Mouse (Mus musculus): ENCODE data around the gene Gm20388. TPM values are rescaled to one million over a fixed set of nuclear protein-coding genes. Genes with fewer than 3 reads are reported as not detected.
"Not testable (repeated sequence)": the region's sequence is repeated elsewhere in the genome, so short reads cannot be mapped to it uniquely, and the experiment has no call there.

Gm20388 gene
- polyA plus RNA-seq, 1 experiment from 2014 or later: 5.5 TPM

DNA sequence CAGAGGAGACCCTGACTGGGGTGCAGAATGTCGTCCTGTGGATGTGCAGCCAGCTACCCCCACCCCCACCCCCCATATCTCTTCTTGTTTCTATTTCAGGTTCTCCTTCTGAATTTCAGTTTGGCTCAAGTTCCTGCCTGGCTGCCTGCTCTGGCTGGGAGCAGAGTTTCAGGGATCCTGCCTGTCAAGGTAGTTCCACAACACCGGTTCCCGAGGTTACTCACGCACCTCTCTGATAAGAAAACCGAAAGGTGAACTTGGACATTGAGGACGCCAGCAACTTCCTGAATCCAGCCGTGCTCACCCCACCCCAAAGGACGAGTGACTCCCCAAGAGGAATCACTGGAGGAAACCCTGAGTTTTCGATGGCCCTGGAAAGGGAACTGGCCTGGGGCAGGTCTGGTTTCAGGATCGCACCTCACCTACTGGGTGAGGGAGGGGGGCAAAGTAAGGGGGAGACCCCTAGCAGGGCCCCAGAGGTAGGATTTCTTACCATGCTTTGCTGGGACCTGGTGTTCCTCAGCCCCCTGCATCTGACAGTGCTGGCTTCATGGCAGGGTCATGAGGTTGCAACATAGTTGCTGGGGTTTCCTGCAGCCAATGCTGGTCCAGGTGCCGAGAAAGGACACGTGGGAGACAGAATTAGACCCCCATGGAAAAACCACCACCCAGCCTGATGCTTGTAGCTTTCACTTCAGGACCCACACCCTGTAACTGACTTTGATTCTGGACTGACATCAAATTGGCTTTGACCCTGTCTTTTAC is 858.0 kb downstream of the Gm20388 start:
- Histone ChIP-seq H3K27me3 (ENCODE audit: poor library complexity, severe bottlenecking) (peaks cover 12% of the 10 kb centered on the region), H3K4me1 (0 out of 2 replicates have a peak, but pooled peaks cover 17% of the 10 kb centered on the region), H3K4me3 (no peak overlapping the region), H3K9me3 (no peaks in the 10 kb centered on the region), H3K36me3 (replicated peaks) (no peaks in the 10 kb centered on the region), H3K27ac (no peak overlapping the region)
- 83% methylated on average over 12 of the region's 12 CpGs for WGBS
- no peak for DNase-seq (ENCODE audit: extremely low spot score, low spot score)

DNA sequence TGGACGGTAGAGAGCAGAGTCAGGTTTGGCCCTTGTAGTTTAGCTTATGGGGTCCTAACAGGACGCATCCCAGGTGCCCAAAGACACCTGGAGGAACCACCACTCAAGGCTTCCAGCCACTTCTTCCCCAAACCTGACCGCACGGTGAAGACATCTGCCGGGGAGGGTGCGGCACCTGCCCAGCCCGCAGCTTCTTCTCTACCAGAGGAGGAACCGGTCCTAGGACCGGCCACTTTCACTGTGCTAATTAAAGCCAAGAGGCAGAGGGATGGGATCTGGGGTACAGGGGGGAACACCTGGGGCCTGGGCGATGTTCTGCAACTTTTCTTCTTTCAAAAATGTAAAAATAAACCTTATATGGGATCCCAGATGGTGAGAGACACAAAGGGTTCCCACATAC is 866.5 kb downstream of the Gm20388 start:
- DNase-seq (ENCODE audit: extremely low spot score, low spot score): no peak
- Histone ChIP-seq H3K4me3 (no peak overlapping the region), H3K27ac (no peak overlapping the region), H3K9me3 (no peaks in the 10 kb centered on the region), H3K36me3 (replicated peaks) (no peaks in the 10 kb centered on the region), H3K4me1 (0 out of 2 replicates have a peak, but pooled peaks cover 4% of the 10 kb centered on the region), H3K27me3 (ENCODE audit: poor library complexity, severe bottlenecking) (peaks cover 7% of the 10 kb centered on the region; the same call in 1 of the 2 replicates)
- 94% methylated on average over 10 of the region's 10 CpGs for WGBS

DNA sequence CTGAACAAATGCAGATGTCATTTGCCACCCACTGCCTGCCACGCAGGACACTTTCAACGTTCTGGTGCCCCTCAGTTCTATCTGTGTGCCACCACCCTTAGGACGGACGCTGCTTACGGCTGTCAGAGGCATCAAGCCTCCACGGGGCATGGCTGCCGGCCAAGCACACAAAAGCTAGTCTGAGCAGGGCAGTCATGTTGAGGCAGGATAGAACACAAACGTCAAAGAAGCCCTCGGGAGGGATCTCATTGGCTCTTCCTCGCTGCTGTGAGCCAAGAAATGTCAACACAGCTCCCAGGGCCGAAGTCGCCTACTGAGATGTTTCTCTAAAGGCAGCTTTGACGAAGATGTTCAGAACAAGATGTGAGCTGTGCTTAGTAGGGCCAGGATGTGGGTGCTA is 867.1 kb downstream of the Gm20388 start:
- Histone ChIP-seq H3K36me3 (replicated peaks) (no peaks in the 10 kb centered on the region), H3K4me1 (0 out of 2 replicates have a peak, but pooled peaks cover 4% of the 10 kb centered on the region), H3K27ac (no peak overlapping the region), H3K27me3 (ENCODE audit: poor library complexity, severe bottlenecking) (peaks cover 7% of the 10 kb centered on the region; the same call in 1 of the 2 replicates), H3K4me3 (no peak overlapping the region), H3K9me3 (no peaks in the 10 kb centered on the region)
- WGBS: 65% methylated on average over 13 of the region's 13 CpGs
- no peak for DNase-seq (ENCODE audit: extremely low spot score, low spot score)

DNA sequence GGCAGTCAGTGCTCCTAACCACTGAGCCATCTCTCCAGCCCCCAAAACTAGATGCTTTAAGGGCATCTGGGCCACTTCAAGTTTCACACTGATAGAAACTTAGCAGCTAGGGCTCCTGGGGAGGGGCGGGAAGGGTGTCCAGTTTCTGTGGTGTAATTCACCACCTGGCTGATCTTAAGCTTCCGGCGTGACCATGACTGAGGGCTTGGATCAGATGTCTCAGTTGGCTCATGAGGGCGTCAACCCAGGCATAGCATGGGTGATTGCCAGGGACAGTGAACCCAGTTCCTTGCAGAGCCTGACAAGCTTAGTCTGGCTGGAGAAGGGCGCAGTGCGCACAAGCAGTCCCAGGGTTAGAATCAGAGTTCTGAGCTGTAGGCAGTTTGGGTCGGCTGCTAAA is 868.5 kb downstream of the Gm20388 start:
- no peak overlapping the region for H3K4me3 ChIP-seq
- 97% methylated on average over 7 of the region's 7 CpGs for WGBS
- no peaks in the 10 kb centered on the region for H3K9me3 ChIP-seq
- DNase-seq (ENCODE audit: extremely low spot score, low spot score): no peak
- H3K36me3 ChIP-seq (replicated peaks): no peaks in the 10 kb centered on the region
- H3K27me3 ChIP-seq (ENCODE audit: poor library complexity, severe bottlenecking): peaks cover 7% of the 10 kb centered on the region; the same call in 1 of the 2 replicates
- no peak overlapping the region for H3K27ac ChIP-seq
- 0 out of 2 replicates have a peak, but pooled peaks cover 4% of the 10 kb centered on the region for H3K4me1 ChIP-seq

DNA sequence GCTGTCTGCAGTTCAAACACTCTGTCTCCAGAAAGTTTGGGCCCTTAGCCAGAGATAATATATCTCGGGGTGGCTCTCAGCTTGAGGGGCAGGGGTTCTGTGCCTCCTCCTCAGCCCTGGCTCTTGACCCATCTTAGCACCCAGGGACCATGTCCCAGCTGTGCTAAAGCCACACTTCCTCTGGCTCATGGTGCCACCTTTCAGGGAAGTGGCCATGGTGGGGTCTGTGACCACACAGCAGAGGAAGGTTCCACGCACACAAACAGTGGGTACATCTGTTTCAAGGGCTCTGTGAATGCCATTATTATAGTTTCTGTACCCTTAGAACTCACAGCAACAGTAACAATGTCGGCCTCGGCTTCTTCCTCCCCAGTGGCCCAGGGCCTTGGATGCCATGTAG is 873.1 kb downstream of the Gm20388 start:
- H3K36me3 ChIP-seq (replicated peaks): no peaks in the 10 kb centered on the region
- no peak for DNase-seq (ENCODE audit: extremely low spot score, low spot score)
- H3K4me1 ChIP-seq: no peaks in the 10 kb centered on the region
- no peak overlapping the region for H3K4me3 ChIP-seq
- H3K9me3 ChIP-seq: no peaks in the 10 kb centered on the region
- H3K27ac ChIP-seq: no peak overlapping the region
- H3K27me3 ChIP-seq (ENCODE audit: poor library complexity, severe bottlenecking): no peaks in the 10 kb centered on the region
- 92% methylated on average over 4 of the region's 4 CpGs for WGBS

DNA sequence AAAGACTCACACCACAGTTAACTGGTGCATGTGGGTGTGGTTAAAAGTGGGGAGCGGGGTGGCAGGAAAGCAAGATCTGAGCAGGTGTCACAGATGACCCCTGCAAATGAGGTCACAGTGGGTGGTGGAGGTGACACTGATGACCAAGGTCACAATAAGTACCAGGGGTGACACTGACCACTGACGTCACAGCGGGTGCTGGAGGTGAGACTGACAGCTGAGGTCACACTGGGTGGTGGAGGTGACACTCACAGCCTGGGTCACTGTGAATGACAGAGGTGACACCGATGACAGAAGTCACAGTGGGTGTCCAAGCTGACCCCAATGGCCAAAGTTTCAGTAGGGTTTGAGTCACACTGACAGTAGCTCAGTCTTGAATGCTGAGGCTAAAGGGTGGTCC is 876.1 kb downstream of the Gm20388 start:
- Histone ChIP-seq H3K4me3 (no peak overlapping the region), H3K27me3 (ENCODE audit: poor library complexity, severe bottlenecking) (no peaks in the 10 kb centered on the region), H3K27ac (no peak overlapping the region), H3K4me1 (no peaks in the 10 kb centered on the region), H3K9me3 (no peaks in the 10 kb centered on the region), H3K36me3 (replicated peaks) (no peaks in the 10 kb centered on the region)
- DNase-seq (ENCODE audit: extremely low spot score, low spot score): no peak
- 88% methylated on average over 4 of the region's 4 CpGs for WGBS

DNA sequence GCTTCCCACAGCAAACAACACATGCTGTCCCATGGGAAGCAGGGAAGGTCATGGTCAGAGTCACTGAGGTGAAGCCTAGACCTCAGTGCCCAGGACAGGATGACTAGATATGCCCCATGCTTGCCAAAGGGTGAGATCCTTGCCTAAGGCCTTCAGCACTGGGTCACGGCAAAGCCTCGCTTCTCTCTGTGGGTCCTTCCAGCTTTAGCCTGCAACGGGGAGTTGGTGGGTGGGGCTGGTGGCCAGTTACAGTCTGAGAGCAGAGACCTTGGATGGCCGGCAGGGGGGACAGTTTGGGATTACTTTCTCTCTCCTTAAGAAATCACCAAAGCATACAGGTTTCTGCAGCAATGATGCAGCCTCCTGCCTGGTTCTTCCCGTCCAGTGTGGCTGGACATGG is 877.0 kb downstream of the Gm20388 start:
- Histone ChIP-seq H3K27me3 (ENCODE audit: poor library complexity, severe bottlenecking) (no peaks in the 10 kb centered on the region), H3K27ac (no peak overlapping the region), H3K4me1 (no peaks in the 10 kb centered on the region), H3K9me3 (no peaks in the 10 kb centered on the region), H3K36me3 (replicated peaks) (no peaks in the 10 kb centered on the region), H3K4me3 (no peak overlapping the region)
- WGBS: 55% methylated on average over 5 of the region's 5 CpGs
- no peak for DNase-seq (ENCODE audit: extremely low spot score, low spot score)

DNA sequence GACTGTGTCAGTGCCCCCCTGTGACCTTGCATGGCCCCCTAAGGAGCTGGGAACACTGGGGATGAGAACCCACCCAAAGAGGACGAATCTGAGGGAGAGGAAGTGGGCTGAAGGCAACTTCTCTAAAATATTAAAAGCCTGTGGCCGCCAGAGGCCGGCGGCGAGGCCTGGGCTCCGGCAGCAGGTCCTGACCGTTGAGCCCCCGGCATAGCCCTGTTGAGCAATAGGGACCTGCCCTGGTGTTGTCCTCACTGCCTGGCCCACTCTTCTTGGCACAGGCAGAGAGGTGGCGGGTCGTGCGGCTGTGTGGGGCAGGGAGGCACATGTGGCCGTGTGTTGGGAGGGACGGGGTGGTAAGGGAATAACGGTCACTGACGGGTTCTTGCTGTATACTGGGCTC is 882.1 kb downstream of the Gm20388 start:
- WGBS: 89% methylated on average over 15 of the region's 15 CpGs
- H3K36me3 ChIP-seq (replicated peaks): no peaks in the 10 kb centered on the region
- H3K27me3 ChIP-seq (ENCODE audit: poor library complexity, severe bottlenecking): peaks cover 4% of the 10 kb centered on the region; the same call in 1 of the 2 replicates
- H3K9me3 ChIP-seq: no peaks in the 10 kb centered on the region
- DNase-seq (ENCODE audit: extremely low spot score, low spot score): no peak
- H3K4me1 ChIP-seq: no peaks in the 10 kb centered on the region
- H3K27ac ChIP-seq: no peak overlapping the region
- H3K4me3 ChIP-seq: no peak overlapping the region

DNA sequence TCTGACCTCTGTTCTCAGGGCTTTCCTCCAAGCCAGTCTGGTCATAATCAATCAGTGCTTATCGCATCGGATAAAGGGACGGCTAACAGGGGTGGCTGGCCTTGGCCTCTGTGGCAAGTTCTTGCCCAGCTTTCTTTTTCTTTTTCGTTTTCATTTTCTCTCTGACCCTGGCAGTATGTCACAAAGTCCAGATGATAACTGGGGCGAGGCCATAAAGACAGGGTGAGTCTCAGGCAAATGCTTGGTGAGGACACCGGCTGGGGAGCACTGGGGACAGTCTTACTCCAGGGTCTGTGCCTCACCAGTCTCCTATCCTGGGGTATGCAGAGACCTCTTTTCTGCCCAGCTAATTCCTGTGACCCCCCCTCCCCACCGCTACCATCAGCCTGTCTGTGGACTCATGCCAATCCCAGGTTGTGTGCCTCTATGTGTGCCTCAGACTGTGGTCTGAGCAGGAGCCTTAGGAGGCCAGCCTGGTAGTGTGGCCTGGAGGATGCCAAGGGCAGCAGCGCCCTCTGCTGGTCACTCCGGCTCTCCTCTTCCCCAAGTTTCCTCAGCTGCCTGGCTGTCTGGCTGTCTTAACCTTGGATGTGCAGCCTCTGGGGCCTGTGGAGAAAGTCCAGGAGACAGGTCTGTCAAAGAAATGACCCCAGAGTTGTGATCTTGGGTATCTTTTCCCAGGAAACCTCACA is 885.4 kb downstream of the Gm20388 start:
- H3K4me1 ChIP-seq: peaks cover 9% of the 10 kb centered on the region
- H3K36me3 ChIP-seq (replicated peaks): no peaks in the 10 kb centered on the region
- peak; percentile 83 for DNase-seq (ENCODE audit: extremely low spot score, low spot score)
- no peaks in the 10 kb centered on the region for H3K9me3 ChIP-seq
- no peak overlapping the region for H3K27ac ChIP-seq
- H3K27me3 ChIP-seq (ENCODE audit: poor library complexity, severe bottlenecking): peaks cover 19% of the 10 kb centered on the region
- 54% methylated on average over 9 of the region's 9 CpGs for WGBS
- H3K4me3 ChIP-seq: no peak overlapping the region

DNA sequence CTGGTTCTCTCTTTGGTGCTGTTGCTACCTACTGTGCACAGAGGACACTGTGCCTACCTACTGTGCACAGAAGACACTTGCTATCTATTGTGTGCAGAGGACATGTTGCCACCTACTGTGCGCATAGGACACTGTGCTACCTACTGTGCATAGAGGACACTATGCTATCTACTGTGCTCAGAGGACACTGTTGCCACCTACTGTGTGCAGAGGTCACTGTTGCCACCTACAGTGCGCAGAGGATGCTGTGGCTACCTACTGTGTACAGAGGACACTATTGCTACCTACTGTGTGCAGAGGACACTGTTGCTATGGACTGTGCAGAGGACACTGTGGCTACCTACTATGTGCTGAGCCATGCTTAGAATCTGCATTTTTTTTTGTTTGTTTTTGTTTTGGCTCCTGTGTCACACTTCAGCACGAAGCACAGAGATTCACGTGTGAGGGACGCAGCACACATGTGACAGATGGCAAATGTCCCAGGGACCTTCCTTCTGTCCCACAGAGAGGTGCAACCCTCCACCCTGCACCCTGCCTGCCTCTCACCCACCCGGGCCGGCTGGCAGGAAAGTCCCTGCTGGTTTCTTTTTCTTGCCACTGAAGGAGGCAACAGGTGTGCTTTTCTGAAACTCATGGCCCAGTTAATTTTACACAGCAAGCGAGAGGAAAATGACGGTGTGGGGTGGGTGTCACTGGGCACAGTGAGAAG is 886.5 kb downstream of the Gm20388 start:
- peaks cover 9% of the 10 kb centered on the region for H3K4me1 ChIP-seq
- no peaks in the 10 kb centered on the region for H3K9me3 ChIP-seq
- H3K36me3 ChIP-seq (replicated peaks): no peaks in the 10 kb centered on the region
- DNase-seq (ENCODE audit: extremely low spot score, low spot score): no peak
- H3K27ac ChIP-seq: no peak overlapping the region
- 86% methylated on average over 9 of the region's 9 CpGs for WGBS
- H3K4me3 ChIP-seq: no peak overlapping the region
- H3K27me3 ChIP-seq (ENCODE audit: poor library complexity, severe bottlenecking): peaks cover 30% of the 10 kb centered on the region

DNA sequence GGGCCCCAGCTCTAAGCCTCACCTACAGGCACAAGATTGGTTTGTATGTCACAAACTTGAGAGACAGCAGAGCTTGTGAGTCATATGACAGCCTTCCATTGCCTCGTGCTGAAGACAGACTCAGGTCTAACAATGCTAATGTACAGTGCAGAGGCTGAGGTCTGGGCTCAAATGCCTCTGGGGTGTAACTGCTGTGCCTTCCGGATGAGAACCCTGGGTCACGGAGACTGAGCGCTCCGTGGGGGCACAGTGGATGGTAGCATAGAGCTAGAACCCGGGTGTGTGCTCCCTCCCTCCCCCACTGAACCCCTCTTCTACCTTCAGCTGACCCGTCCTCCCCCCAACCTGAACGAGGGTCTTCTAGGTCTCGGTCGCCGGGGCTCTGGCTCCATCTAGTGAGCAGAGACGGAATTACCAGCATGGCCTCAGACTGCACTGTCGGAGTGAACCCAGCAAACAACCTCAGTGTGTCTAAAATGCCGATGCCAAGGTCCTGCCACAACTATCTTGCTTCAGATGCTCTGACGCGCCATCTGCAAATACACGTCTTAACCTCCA is 889.7 kb downstream of the Gm20388 start:
- 6% methylated on average over 17 of the region's 17 CpGs for WGBS
- peak overlapping the region; percentile 21; the same call in 1 of the 2 replicates for H3K4me3 ChIP-seq

DNA sequence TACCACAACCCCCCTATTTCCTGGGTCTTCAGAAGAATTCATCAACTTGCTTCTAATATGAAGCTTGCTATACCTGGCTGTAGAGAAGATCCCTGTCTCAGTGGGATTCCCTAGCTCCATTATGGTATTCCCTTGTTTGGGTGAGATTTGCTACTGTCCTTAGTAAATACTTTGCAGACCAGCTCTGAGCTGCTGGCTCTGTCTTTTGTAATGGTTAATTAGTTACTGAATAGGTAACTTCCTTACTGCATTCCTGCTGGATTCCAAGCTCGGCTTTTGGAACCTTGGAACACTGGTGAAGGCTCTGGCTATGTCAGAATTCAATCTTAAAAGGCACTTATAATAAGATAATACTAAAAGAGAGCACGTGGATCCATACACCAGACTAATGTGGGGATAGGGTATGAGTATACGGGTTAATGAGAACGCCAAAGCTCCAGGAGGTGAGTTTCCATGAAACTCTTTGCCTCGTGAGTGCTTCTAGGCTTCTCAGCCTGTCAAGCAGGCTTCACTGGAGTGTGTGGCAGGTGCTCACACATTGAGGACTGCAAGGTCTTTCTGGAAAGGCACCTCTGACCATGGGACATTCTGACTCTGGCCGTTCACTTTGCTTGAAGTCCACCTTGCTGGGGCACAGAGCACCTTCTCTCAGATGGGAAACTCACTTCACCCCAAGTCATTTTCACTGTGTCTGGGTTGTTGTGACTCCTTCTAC is 893.2 kb downstream of the Gm20388 start:
- not testable (repeated sequence) for DNase-seq (ENCODE audit: extremely low spot score, low spot score); H3K4me1 ChIP-seq; H3K27ac ChIP-seq; H3K9me3 ChIP-seq; H3K36me3 ChIP-seq (replicated peaks); H3K4me3 ChIP-seq
- peaks cover 57% of the 10 kb centered on the region for H3K27me3 ChIP-seq (ENCODE audit: poor library complexity, severe bottlenecking)
- WGBS: 52% methylated on average over 6 of the region's 6 CpGs

More for the DNA sequence above, 889.7 kb downstream of the Gm20388 start:
- peak; percentile 67 for DNase-seq (ENCODE audit: extremely low spot score, low spot score)
- H3K27me3 ChIP-seq (ENCODE audit: poor library complexity, severe bottlenecking): peaks cover 47% of the 10 kb centered on the region
- H3K27ac ChIP-seq: no peak overlapping the region
- no peaks in the 10 kb centered on the region for H3K36me3 ChIP-seq (replicated peaks)
- no peaks in the 10 kb centered on the region for H3K9me3 ChIP-seq
- peaks cover 9% of the 10 kb centered on the region for H3K4me1 ChIP-seq
